Mouse (Mus musculus) ES-CJ7 (cell line): Measurements from ENCODE around the gene Higd1c.
A peak's percentile ranks its signal among the peaks of the same experiment; 100 is the strongest.
"Not testable (repeated sequence)": the region's sequence is repeated elsewhere in the genome, so short reads cannot be mapped to it uniquely, and the experiment has no call there.

Source experiments
- DNase-seq: peaks from one replicate; pipeline ENCODE4 v3.0.0; 2011; ENCODE audit warnings: low read depth, low spot score

Gene Higd1c

GRCm38 (mm10) chr15:100364242-100364641 lies at the start of gene Higd1c:
Gene Higd1c (plus strand): TSS chr15:100364542.
- no peak for DNase-seq

- DNase-seq = not testable (repeated sequence)
Measured at GRCm38 (mm10) chr15:100318014-100318671, 46.2 kb upstream of the Higd1c start.

GRCm38 (mm10) chr15:100319884-100320283 lies 44.5 kb upstream of the Higd1c start:
- DNase-seq = no peak

GRCm38 (mm10) chr15:100320295-100320905 lies 43.9 kb upstream of the Higd1c start:
- DNase-seq = no peak

- peak; percentile 63 for DNase-seq
Measured at GRCm38 (mm10) chr15:100321134-100321533, 43.2 kb upstream of the Higd1c start.

- peak; percentile 69 for DNase-seq
Measured at GRCm38 (mm10) chr15:100324021-100324591, 40.2 kb upstream of the Higd1c start.

GRCm38 (mm10) chr15:100325235-100325634 lies 39.1 kb upstream of the Higd1c start:
- DNase-seq = no peak

GRCm38 (mm10) chr15:100328089-100328488 lies 36.3 kb upstream of the Higd1c start:
- DNase-seq = peak; percentile 51

- DNase-seq = not testable (repeated sequence)
Measured at GRCm38 (mm10) chr15:100329336-100329735, 35.0 kb upstream of the Higd1c start.

GRCm38 (mm10) chr15:100330739-100331138 lies 33.6 kb upstream of the Higd1c start:
- no peak for DNase-seq

GRCm38 (mm10) chr15:100332077-100332961 lies 32.0 kb upstream of the Higd1c start:
- not testable (repeated sequence) for DNase-seq

- no peak for DNase-seq
Measured at GRCm38 (mm10) chr15:100334629-100335028, 29.7 kb upstream of the Higd1c start, which contains the start of gene Mettl7a3. Gene Mettl7a3 (plus strand): TSS chr15:100334929.

- DNase-seq = not testable (repeated sequence)
Measured at GRCm38 (mm10) chr15:100337328-100337727, 27.0 kb upstream of the Higd1c start.

- peak; percentile 77 for DNase-seq
Measured at GRCm38 (mm10) chr15:100337847-100338246, 26.5 kb upstream of the Higd1c start.

- not testable (repeated sequence) for DNase-seq
Measured at GRCm38 (mm10) chr15:100341314-100341980, 22.9 kb upstream of the Higd1c start.

GRCm38 (mm10) chr15:100345484-100345883 lies 18.9 kb upstream of the Higd1c start:
- DNase-seq = no peak

GRCm38 (mm10) chr15:100346761-100347160 lies 17.6 kb upstream of the Higd1c start:
- no peak for DNase-seq

- DNase-seq = no peak
Measured at GRCm38 (mm10) chr15:100349496-100349895, 14.8 kb upstream of the Higd1c start.

GRCm38 (mm10) chr15:100351501-100352060 lies 12.8 kb upstream of the Higd1c start:
- no peak for DNase-seq

GRCm38 (mm10) chr15:100352711-100353250 lies 11.6 kb upstream of the Higd1c start, which contains the start of the genes Methig1 and Mettl7a2:
Gene Methig1 (plus strand): TSS chr15:100353149.
Gene Mettl7a2 (plus strand): TSS chr15:100353200.
- DNase-seq = no peak
